Mouse (Mus musculus) adrenal gland, postnatal 10 days (tissue): Measurements from ENCODE around the gene Mta1. TPM values are rescaled to one million over a fixed set of nuclear protein-coding genes. Genes with fewer than 3 reads are reported as not detected.
A peak's percentile ranks its signal among the peaks of the same experiment; 100 is the strongest.

Source experiments
- DNase-seq: peaks from one replicate; pipeline ENCODE4 v3.0.0; 2021; ENCODE audit warnings: mixed read lengths
- long read RNA-seq, 2 experiments: library from polyadenylated mRNA; stranded (forward); transcript quantifications; one replicate each; pipeline ENCODE4 v2.0.0; 2021
- total RNA-seq, 2 experiments: library from RNA; stranded (reverse); gene quantifications; 2 replicates each; pipeline ENCODE4 v1.2.3; 2021

The Mta1 gene
- 10 to 100 TPM; 78.1 to 85.9 TPM for total RNA-seq
- long read RNA-seq, experiment 1, partial matches to known transcripts, result 9 of 23 reads
- long read RNA-seq, experiment 1, other reads (novel, unspliced or antisense), result 12 of 23 reads
- long read RNA-seq, experiment 2, transcript Mta1-204 (20 exons, 2,775 nt), result major isoform, 5 of 34 reads
- long read RNA-seq, experiment 2, partial matches to known transcripts, result 14 of 34 reads
- long read RNA-seq, experiment 2, other reads (novel, unspliced or antisense), result 15 of 34 reads

DNA sequence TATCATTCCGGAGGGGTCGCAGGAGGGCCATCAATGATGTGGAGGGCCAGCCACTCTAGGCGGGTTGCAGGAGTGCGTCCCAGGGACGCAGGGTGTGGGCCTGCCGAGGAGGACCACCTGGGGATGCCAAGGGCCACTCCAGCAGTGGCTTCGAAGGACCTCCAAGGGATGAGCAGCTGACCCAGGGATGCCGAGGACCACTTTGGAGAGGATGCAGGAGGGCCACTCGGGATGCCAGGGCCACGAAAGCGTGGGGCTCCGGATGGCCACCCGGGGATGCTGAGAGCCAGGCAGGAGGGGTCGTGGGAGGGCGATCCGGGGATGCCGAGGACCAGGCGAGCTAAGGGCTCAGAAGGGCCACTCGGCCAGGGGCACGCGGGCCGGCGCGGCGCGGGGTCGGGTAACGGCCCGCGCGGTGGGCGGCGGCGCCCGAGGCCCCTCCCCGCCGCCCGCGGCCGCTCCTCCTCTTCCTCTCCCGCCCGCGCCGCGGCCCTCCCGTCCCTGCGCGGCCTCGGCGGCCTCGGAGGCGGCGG, at the start of gene Mta1:
Gene Mta1 (plus strand): TSS at position 530 of the 533 bp plus-strand sequence.
- peak; percentile 72 for DNase-seq

DNA sequence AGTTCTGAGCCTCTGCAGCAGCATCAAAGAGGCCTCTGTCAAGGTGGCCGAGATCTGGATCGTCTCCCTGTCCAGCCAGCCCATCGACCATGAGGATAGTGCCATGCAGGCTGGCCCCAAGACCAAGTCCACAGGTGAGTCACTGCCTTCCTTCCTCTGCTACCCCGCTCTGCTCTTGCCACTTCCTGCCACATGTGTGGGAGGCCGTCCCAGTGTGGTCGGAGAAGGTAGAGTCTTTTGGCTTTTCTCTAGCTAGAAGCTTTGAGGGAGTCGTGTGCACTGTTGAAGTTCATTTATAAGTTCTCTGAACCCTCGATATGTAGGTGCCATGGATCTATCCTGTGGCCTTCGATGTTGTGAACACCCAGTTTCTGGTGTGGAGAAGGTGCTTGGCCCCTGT, 48.2 kb upstream of the Mta1 start:
- no peak for DNase-seq

DNA sequence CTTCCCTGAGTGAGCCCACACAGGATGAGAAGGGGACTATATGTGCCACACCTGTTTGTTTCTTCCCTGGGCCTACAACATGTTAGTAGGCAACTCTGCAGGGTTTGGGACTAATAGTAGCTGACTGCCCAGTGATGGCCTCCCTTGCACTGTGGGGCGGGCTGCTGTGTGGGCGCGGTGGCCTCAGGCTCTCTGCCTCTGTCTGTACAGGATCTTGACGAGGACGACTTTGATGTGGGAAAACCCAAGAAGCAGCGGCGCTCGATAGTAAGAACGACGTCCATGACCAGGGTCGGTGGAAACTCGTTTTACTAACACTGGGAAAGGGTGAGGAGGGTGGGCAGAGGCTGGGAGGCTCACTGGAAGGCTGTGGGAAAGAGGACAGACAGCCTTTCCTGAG, 47.4 kb upstream of the Mta1 start:
- no peak for DNase-seq

DNA sequence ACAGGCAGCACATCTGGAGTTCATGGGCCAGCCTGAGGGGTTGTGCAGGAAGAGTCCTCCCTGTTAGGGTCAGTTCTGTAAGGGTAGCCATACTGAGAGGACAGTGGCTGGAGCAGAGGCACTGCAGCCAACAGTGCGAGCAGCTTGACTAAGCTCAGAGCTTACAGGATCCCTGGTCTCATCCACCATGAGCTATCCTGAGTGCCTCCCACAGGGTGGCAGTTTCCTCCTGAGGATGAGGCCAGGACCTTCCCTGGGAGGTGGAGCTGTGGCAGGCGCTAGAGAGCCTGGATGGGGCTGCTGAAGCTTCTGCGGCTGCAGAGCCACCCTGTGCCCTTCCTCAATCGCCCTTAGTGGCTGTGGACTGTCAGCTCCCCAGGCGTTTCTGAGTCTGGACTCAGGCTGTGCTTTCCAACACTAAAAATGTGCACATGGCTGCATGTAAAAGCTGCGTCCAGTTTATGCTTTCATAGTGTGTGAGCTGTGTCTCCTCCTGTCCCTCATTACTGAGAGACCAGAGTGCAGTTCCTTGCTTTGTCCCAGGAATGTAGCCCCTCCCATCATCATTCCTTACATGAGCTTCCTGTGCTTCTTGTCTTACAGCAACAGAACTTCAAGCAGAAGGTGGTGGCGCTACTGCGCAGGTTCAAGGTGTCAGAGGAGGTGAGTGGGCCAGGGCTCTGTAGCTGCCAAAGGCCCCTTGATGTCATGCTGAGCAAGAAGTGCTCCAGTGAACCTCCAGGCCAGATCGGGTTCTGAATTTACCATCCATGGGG, 46.3 kb upstream of the Mta1 start:
- DNase-seq, result no peak

DNA sequence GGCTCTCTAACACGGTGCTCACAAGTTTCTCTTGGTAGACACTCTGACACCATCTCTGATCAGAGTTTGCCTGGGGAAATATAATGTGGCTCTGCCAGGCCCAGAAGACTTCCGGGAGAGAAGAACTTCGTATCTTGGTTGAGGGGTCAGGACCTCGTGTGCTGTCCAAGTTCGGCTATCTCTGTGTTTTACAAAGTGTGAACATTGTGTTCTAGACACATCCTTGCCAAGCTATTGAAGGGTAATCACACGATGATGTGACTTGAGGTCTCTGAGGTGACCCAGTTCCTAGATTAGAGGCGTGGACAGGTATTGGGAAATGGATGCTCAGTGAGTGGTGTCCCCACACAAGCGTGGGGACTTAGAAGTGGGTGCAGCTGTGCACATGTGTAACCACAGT, 42.0 kb upstream of the Mta1 start:
- no peak for DNase-seq

DNA sequence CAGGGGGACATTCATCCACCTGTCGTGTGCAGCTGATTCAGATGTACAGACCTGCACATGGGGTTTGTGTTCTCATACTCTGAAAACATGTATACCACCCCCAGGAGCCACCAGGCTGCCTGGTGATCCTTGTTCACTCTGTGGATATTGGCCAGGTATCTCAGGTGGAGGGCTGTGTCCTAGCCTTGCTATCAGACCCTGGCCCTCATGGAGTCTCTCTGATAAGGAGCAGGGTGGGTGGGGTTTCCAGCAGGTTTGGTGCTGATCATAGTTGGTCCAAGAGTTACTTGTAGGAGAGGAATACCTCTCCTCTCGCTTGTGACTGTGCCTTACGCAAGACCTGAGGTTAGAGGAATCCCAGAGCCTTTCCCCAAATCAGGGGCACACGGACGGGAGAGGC, 37.9 kb upstream of the Mta1 start:
- no peak for DNase-seq

DNA sequence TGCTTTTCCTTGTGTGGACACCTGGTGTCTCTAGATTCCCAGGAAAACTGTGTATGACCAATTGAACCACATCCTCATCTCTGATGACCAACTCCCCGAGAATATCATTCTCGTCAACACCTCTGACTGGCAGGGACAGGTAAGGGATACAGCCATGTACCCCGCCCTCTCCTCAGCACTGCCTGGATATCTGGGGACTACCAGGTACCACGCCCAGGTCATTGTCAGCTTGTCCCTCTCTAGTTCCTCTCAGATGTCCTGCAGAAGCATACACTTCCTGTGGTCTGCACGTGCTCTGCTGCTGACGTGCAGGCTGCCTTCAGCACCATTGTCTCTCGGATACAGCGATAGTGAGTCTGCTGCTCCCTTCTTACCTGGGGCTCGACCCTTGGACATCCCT, 36.5 kb upstream of the Mta1 start:
- DNase-seq, result no peak

DNA sequence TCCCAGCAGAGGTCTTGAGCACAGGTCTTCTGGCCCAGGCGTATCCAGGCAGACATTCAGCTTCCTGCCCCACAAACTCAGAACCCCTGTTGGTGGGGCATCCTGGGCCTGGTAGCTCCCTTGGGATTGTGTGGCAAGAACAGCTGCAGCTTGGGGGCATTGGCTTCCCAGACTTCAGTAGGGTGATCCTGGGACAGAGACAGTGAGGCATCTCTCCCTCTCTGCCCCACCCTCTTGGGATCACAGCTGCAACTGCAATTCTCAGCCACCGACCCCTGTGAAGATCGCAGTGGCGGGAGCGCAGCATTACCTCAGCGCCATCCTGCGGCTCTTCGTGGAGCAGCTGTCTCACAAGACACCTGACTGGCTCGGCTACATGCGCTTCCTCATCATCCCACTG, 35.9 kb upstream of the Mta1 start:
- DNase-seq, result no peak

DNA sequence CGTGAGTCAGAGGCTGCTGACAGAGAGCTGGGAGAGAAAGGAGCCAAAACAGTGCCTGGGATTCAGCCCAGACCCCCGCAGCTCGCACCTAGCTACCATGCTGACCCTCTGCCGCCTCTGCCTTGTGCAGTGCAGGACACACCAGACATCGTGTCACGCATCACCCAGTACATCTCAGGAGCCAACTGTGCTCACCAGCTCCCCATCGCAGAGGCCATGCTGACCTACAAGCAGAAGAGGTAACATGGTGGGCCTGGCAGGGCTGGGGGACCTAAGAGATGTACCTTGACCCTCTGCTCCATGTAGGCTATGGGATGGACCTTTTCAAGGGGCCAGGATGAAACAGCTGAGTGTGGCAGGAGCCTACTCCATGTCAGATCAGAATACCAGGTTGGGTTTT, 34.4 kb upstream of the Mta1 start:
- no peak for DNase-seq

DNA sequence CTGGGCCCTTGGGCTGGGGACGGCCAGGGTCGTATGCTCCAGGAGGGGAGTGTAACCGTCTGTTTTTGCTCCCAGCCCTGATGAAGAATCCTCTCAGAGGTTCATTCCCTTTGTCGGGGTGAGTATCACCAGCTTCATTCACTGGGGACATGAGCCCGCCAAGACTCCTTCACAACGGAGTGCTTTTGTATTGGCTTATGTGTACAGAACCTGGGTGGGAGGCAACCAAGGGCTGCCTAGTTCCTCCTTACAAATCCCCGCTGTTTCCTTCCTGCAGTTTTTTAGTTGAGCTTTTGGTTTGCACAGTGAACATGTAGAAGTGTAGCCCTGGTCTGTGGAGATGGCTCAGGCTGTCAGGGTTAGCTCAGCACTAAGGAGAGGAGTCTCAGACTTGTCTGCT, 30.1 kb upstream of the Mta1 start:
- DNase-seq, result no peak

DNA sequence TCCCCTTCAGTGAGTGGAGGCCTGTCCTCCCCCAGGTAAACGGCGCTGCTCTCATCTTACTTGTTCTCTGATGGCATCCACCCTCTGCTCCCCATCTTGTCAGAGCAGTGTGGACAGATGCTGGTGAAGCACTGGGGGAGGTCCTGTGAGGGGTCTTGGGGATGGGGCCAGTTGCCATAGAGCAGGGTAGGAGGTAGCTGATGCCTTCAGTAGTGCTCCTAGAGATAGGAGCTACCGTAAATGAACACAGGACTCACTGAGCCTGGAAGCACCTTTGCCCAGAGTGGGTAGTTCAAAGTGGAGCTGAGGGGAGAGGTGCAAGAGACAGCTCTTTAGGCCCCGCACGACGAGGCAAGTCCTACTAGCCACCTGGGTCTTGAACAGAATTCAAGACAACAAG, 28.7 kb upstream of the Mta1 start:
- no peak for DNase-seq

DNA sequence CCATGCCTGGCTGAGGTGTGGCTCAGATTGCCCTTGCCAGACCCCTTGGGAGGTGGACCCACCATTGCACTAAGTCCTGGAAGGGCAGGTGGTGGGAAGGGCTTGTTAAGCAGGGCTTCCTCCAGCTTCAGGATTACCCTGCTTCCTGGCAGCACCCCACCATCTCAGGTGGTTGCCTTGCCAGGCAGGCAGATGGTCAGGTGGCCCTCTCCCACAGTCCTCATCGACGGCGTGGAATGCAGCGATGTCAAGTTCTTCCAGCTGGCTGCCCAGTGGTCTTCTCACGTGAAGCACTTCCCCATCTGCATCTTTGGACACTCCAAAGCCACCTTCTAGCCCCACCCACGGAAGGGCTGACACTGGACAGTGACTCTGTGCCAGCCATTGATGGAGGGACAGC, 26.8 kb upstream of the Mta1 start:
- DNase-seq, result no peak

DNA sequence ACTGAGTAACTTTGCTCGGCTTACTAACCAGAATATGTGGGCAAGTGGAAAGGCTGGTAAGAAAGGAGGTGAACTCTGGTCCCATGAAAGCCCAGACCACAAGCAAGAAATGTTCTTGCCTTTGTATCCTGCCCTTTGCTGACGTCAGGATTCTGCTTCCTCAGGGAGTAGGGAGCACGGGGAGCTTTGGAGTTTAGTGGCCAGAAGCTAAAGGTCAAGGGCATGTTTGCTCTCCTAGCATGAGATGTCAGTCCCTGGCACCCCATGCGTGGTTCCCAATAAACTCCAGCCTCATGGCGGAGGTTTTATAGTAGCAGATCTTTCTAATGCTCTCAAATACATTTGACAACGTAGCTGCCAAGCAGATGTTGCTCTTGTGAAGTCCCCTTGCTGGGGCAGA, 26.3 kb upstream of the Mta1 start:
- no peak for DNase-seq

DNA sequence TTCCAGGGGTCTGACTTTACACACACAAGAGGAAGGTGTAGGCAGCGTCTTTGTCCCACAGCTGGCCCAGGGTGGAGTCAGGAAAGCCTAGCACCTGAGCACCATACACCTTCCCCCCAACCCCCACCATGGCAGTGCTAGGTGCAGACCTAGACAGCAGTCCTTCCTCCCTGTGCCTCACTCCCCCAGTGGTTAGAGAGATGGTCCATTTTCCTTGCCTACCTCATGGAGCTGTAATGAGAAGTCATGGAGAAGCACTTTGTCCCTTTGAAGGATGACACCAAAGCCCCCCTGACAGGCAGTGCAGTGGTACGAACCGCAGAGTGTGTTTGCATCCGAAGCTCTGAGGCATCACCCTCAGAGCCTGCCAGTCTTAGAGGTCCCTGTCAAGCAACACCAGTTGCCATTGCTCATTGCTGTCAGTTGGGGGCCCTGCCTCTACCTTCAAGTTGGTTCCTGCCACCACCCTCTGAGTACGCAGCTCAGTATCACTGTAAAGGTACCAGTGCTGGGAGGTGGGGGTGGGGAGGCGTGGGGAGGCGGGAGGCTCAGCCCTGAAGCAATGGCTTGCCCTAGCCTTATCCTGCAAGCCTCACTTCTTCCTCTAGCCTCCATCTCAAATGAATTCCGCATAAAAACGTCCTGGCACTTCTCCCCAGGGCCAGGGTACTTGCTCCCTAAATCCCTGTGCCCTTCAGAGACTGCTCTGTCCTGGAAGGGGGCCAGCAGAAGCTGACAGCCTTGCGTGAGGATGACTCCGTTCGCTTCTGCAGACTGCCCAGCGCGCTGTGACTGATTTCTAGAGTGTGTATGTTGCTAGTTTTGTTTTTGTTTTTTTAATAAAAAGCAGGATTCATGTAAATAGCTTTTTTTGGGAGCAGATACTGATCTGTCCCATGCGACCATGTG, 24.4 kb upstream of the Mta1 start:
- DNase-seq, result peak; percentile 76

DNA sequence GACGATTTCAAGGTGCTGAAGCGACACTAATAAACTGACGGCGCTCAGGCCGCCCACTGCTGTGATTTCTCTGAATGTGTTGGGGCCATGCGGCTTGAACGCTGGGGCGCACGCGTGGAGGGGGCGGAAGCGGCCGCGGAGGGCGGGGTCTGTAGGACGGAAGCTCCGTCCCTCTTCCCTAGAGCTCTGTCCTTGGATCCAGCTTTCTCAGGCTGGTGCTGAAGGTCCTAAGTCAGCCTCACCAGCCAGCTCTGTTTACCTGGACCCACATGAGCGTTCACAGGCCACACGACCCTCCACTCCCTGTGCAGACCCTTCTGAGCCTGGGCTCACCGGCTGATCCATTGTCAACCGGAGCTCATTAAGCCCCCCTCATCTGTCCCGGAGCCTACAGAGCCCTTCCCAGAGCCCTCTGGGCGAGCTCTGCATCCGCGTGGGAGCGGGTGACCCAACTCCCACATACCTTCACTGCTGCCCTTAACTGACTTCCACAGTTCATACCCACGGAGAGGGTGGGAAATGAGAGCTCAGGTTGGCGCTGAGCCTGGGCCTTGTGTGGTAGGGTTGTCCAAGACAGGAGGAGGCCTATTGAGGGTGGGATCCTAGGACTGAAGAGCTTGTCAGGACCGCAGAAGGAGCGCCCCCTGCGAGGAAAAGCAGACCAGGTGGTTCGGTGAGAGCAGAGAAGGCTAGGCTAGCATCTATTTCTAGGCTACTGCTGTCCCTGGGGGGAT, 23.6 kb upstream of the Mta1 start, which contains the start of gene Tex22:
Gene Tex22 (plus strand): TSS at position 174 of the 734 bp plus-strand sequence.
- peak; percentile 94 for DNase-seq

DNA sequence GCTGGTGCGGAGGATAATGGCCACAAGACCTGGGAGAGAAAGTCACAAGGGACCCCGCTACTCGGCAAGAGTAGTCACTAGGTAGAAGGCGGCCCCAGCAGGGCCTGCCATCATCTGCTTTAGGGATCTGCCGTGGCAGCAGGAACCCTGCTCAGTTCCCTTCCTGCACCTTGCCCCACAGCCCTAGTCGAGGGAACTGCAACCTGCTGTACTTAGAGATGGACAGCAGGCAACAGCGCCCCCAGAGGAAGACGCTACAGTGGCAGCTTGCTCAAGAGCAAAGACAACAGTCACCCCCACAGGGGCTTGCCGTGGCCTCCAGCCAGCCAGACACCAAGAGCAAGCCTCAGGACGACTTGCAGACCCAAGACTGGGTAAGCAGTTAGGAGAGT, 23.0 kb upstream of the Mta1 start:
- peak; percentile 90 for DNase-seq

DNA sequence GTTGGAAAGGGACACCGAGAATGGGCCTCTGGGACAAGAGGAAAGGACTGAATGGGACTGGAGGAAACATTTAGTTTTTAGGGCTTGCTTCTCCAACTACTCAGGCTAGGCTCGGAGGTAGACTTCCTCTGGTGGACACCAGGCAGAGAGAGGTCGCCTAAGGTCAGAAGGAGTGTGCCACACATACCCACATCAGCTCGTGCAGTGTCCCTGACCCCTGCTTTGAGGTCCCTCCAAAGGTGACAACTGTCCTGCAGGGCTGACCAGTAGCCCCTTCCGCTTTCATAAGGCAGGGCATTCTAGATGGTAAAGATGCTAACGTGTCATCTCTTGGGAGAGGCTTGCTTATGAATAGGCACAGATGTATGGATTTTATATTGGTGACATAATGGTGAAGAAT, 22.6 kb upstream of the Mta1 start:
- DNase-seq, result no peak

DNA sequence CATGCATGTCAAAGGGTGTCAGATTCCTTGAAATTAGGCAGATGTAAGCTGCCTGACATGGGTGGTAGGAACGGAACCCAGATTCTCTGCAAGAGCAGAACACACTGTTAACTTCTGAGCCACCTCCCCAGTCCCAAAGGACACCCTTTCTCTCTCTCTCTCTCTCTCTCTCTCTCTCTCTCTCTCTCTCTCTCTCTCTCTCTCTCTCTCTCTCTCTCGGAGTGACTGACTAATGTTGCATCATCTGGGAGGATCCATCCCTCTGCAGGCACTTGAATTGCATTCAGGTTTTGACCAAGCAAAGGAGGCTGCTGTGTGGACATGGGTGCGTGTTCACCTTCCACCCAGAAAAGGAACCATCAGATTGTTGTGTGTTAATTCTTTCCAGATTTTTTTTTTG, 10.8 kb upstream of the Mta1 start:
- no peak for DNase-seq

DNA sequence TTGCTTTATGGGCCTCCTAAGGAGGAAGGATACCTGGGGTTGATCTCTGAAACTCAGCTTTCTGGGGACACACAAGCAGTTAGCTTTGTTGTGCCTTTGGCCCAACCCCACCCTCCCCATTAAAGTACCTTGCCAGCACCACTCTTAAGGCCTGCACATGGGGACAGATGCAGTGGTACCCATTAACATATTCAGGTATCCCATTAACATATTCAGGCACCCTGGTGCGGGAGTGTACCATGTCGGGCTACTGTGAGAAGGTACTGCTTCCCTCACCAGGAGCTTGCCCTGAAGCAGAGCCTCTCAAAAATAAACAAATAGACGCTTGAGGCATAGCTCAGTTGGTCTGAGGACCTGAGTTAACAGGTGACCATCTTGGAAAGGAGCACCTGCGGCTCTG, 10.1 kb upstream of the Mta1 start:
- DNase-seq, result no peak

DNA sequence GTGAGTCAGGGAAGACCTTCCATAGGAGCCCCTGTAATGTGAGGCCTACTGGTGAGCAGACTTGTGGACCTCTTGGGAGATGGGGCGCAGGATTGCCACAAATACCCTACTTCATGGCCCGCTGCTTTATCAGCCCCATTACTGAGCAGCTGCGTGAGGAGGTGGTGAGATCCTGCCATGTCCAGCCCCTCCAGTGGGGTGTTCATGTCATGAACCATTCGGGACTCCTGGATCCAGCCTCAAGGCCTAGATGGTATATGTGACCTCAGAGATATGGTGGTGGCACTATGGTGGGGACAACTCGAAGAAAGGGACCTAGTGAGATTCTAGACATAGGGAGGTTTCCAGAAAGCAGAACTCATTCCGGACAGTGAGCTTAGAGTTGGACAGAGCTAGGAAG, 9.0 kb upstream of the Mta1 start:
- no peak for DNase-seq

DNA sequence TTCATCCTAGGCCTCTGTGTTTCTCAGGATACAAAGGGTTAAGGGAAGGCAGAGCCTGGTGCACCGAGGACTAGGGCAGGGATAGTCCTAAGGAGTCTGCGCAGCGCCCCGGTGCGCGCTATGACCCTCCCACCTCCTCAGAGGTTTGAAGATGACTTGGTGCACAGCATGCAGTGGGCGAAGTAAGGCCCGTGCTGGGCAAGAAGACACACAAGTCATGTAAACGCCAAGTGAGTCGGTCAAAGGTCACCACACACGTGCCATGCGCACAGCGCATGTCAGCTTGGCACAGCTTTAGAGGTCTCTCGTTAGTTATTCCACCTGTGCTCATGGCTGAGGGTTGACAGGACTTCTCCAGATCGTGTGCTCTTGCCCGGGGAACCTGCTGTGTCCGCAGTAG, 8.0 kb upstream of the Mta1 start:
- DNase-seq, result no peak

DNA sequence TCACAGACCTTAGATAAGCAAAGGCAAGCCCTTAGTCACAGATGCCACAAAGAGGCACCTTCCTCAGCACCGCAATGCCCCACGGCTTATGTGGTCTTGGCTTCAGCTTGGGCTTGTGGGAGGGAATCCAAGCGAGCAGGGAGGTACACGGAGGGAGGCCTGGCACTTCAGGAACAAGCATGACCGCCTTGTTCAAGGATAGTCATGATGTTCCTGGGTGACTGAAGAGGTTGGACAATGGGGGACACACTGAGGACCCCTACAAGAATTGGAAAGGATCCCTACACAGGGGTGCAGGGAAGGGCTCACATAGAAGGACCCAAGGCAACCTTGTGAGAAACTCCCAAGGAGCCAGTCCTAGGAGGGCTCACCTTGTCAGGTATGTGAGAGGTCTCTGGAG, 1.0 kb upstream of the Mta1 start:
- DNase-seq, result no peak
